Mouse (Mus musculus) olfactory bulb, adult 2 months (tissue): ENCODE measurements around the gene Rab20.

Source experiments
- CTCF ChIP-seq: fragments of 200-500 bp; IDR thresholded peaks from 2 replicates; pipeline ENCODE4 v1.5.1; 2012; ENCODE audit warnings: low read depth, mild to moderate bottlenecking, low read length, moderate library complexity; ENCODE audit not compliant: insufficient read depth
- POLR2A ChIP-seq: fragments of 200-500 bp; IDR thresholded peaks from 2 replicates; pipeline ENCODE4 v1.6.1; 2012; ENCODE audit warnings: mild to moderate bottlenecking, low read depth, low read length, moderate library complexity; ENCODE audit not compliant: insufficient read depth

- no peak for TF ChIP-seq CTCF
- TF ChIP-seq POLR2A = no peak
Observed at GRCm38 (mm10) chr8:11508880-11509279, 30.4 kb upstream of the Rab20 start.
